Mouse (Mus musculus) neural tube, embryonic 12.5 days (tissue): ENCODE data around the gene Asap2. TPM values are rescaled to one million over a fixed set of nuclear protein-coding genes. Genes with fewer than 3 reads are reported as not detected.

Experiments
- ATAC-seq: fragments of 200-750 bp; cut with Nextera tagmentation; 2 replicates; pipeline ENCODE4 v1.8.0; 2017; ENCODE audit warnings: low read depth, mild to moderate bottlenecking, moderate TSS enrichment, moderate library complexity; ENCODE audit not compliant: low FRiP score
- H3K27ac ChIP-seq: fragments of 300-500 bp; sonication (generic); 2 replicates; pipeline ENCODE4 v1.5.1; 2016
- H3K27me3 ChIP-seq: fragments of 300-500 bp; sonication (generic); replicated peaks from 2 replicates; pipeline ENCODE4 v1.6.1; 2016; ENCODE audit warnings: mild to moderate bottlenecking
- H3K36me3 ChIP-seq: fragments of 300-500 bp; sonication (generic); 2 replicates; pipeline ENCODE4 v1.6.1; 2016; ENCODE audit warnings: mild to moderate bottlenecking
- H3K4me1 ChIP-seq: fragments of 300-500 bp; sonication (generic); 2 replicates; pipeline ENCODE4 v1.6.1; 2016
- H3K4me2 ChIP-seq: fragments of 300-500 bp; sonication (generic); replicated peaks from 2 replicates; pipeline ENCODE4 v1.6.1; 2016; ENCODE audit warnings: mild to moderate bottlenecking
- H3K4me3 ChIP-seq: fragments of 300-500 bp; sonication (generic); 2 replicates; pipeline ENCODE4 v1.5.1; 2016
- H3K9ac ChIP-seq: fragments of 300-500 bp; sonication (generic); 2 replicates; pipeline ENCODE4 v1.6.1; 2016; ENCODE audit warnings: mild to moderate bottlenecking
- H3K9me3 ChIP-seq: fragments of 300-500 bp; sonication (generic); 2 replicates; pipeline ENCODE4 v1.6.1; 2016; ENCODE audit warnings: mild to moderate bottlenecking
- WGBS: fragments of 180-500 bp; shearing (Covaris S2); methylation state at CpG from one replicate; pipeline ENCODE4 v1.1.7; 2016; 5-methylcytosine and 5-hydroxymethylcytosine counted together
- polyA plus RNA-seq: library from polyadenylated mRNA; unstranded; fragments of >200 nt; fragmentation: Nextera tagmentation; extraction: Ambion mirVana; gene quantifications from 2 replicates; pipeline ENCODE4 v1.2.1, GENCODE M21; 2016

Gene Asap2
- polyA plus RNA-seq, 1 experiment from 2014 or later = 16.6 TPM

DNA sequence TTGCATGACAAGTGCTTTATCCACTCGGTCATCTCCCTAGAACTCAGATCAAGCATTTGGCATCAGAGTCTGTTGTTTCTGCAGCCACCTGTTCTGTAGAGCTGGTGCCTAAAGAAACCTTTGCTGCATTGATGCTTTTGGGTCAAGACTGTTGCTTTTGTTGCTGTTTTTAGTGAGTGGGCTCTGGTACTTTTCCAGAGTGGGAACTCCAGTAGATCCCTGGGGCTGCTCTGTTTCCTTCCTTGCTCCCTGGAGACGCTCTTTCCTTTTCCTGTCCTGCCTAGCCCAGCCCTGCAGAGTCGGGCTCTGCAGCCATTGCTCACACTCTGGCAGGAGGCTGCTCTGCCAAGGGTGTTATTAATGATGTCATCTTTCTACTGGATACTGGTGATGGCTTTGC is 129.2 kb downstream of the Asap2 start:
- no peak overlapping the region for H3K27ac ChIP-seq
- H3K9ac ChIP-seq = no peak overlapping the region
- no peaks in the 10 kb centered on the region for H3K36me3 ChIP-seq
- no peak overlapping the region for H3K4me3 ChIP-seq
- H3K9me3 ChIP-seq = no peaks in the 10 kb centered on the region
- H3K27me3 ChIP-seq = no peaks in the 10 kb centered on the region
- H3K4me2 ChIP-seq = no peak overlapping the region
- 75% methylated on average over 3 of the region's 3 CpGs for WGBS
- 0 out of 2 replicates have a peak, but pooled peaks cover 12% of the 10 kb centered on the region for H3K4me1 ChIP-seq
- no peak for ATAC-seq

DNA sequence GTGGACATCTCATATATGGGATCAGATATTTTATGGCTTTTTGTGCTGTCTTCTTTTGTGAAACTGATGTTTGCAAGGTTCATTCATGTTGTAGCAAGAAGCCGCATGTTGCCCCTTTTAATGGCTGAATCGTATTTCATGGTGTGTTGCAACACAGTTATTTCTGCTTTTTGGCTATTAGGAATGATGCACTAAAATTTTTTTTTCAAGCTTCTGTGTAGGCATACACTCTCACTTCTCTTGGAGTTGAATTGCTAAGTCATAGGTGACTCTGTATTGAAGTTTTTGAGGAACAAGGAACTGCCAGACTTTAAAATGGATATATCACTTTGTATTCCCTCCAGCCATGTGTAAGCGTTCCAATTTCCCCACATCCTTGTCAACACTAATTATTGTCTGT is 132.6 kb downstream of the Asap2 start:
- H3K9me3 ChIP-seq = no peaks in the 10 kb centered on the region
- no peaks in the 10 kb centered on the region for H3K36me3 ChIP-seq
- peaks cover 22% of the 10 kb centered on the region for H3K4me1 ChIP-seq
- H3K27me3 ChIP-seq = no peaks in the 10 kb centered on the region
- no peak overlapping the region for H3K27ac ChIP-seq
- WGBS = 82% methylated on average over 3 of the region's 3 CpGs
- no peak overlapping the region for H3K4me3 ChIP-seq
- ATAC-seq = no peak
- no peak overlapping the region for H3K4me2 ChIP-seq
- H3K9ac ChIP-seq = no peak overlapping the region

GRCm38 (mm10) chr12:21123647-21124046 is 133.4 kb downstream of the Asap2 start:
- Histone ChIP-seq H3K4me3 (no peak overlapping the region), H3K27me3 (no peaks in the 10 kb centered on the region), H3K4me1 (peaks cover 28% of the 10 kb centered on the region), H3K9ac (no peak overlapping the region), H3K36me3 (no peaks in the 10 kb centered on the region), H3K27ac (no peak overlapping the region), H3K4me2 (no peak overlapping the region), H3K9me3 (no peaks in the 10 kb centered on the region)
- no peak for ATAC-seq
- whole genome bisulfite sequencing = 88% methylated on average over 5 of the region's 5 CpGs

GRCm38 (mm10) chr12:21125675-21126470 is 135.6 kb downstream of the Asap2 start:
- H3K27ac ChIP-seq = no peak overlapping the region; the same call in 1 of the 2 replicates
- H3K9ac ChIP-seq = 0 out of 2 replicates have a peak overlapping the region, but pooled peaks have one; percentile 0
- peak; percentile 54; the same call in 1 of the 2 replicates for ATAC-seq
- H3K4me3 ChIP-seq = no peak overlapping the region
- H3K36me3 ChIP-seq = no peaks in the 10 kb centered on the region
- H3K27me3 ChIP-seq = no peaks in the 10 kb centered on the region
- H3K9me3 ChIP-seq = no peaks in the 10 kb centered on the region
- H3K4me1 ChIP-seq = peaks cover 27% of the 10 kb centered on the region
- WGBS = 61% methylated on average over 10 of the region's 10 CpGs
- H3K4me2 ChIP-seq = no peak overlapping the region; the same call in 1 of the 2 replicates

DNA sequence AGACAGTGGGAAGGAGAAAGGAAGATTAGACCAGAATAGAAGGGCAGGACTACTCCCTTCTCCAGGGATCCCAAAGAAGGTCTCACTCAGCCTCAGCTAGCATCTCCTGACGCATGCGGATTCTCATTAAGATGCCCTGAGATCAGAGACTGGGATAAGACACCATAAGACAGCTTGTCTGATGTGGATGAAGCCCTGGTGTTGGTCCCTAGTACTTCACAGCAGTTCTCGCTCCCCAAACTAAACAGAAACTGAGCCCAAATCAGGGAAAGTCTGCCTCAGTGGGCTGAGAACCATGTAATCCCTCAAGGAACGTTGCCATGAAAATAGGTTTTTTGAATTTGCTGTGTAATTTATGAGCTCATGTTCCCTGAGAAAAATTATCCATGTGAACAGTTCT is 136.3 kb downstream of the Asap2 start:
- Histone ChIP-seq H3K9me3 (no peaks in the 10 kb centered on the region), H3K27me3 (no peaks in the 10 kb centered on the region), H3K4me2 (no peak overlapping the region), H3K9ac (no peak overlapping the region), H3K4me3 (no peak overlapping the region), H3K27ac (no peak overlapping the region; the same call in 1 of the 2 replicates), H3K36me3 (no peaks in the 10 kb centered on the region), H3K4me1 (peaks cover 32% of the 10 kb centered on the region)
- no peak for ATAC-seq
- 85% methylated on average over 4 of the region's 4 CpGs for WGBS

GRCm38 (mm10) chr12:21128930-21129869 is 138.9 kb downstream of the Asap2 start:
- Histone ChIP-seq H3K9me3 (no peaks in the 10 kb centered on the region), H3K4me3 (no peak overlapping the region), H3K4me1 (peaks cover 53% of the 10 kb centered on the region), H3K27me3 (no peaks in the 10 kb centered on the region), H3K9ac (no peak overlapping the region), H3K4me2 (no peak overlapping the region), H3K27ac (no peak overlapping the region), H3K36me3 (no peaks in the 10 kb centered on the region)
- no peak for ATAC-seq
- 86% methylated on average over 9 of the region's 9 CpGs for WGBS

- WGBS = 89% methylated on average over 10 of the region's 10 CpGs
- Histone ChIP-seq H3K4me2 (no peak overlapping the region), H3K27ac (no peak overlapping the region), H3K4me1 (peaks cover 54% of the 10 kb centered on the region), H3K27me3 (no peaks in the 10 kb centered on the region), H3K36me3 (no peaks in the 10 kb centered on the region), H3K9me3 (no peaks in the 10 kb centered on the region), H3K4me3 (no peak overlapping the region), H3K9ac (no peak overlapping the region)
- ATAC-seq = no peak
Measured at GRCm38 (mm10) chr12:21130274-21130823, 140.1 kb downstream of the Asap2 start.

- Histone ChIP-seq H3K4me2 (no peak overlapping the region), H3K9me3 (no peaks in the 10 kb centered on the region), H3K27me3 (no peaks in the 10 kb centered on the region), H3K4me3 (no peak overlapping the region), H3K36me3 (no peaks in the 10 kb centered on the region), H3K4me1 (peaks cover 50% of the 10 kb centered on the region), H3K9ac (no peak overlapping the region), H3K27ac (no peak overlapping the region)
- ATAC-seq = no peak
- WGBS = 40% methylated on average over 10 of the region's 10 CpGs
Measured at GRCm38 (mm10) chr12:21132537-21132936, 142.3 kb downstream of the Asap2 start.

DNA sequence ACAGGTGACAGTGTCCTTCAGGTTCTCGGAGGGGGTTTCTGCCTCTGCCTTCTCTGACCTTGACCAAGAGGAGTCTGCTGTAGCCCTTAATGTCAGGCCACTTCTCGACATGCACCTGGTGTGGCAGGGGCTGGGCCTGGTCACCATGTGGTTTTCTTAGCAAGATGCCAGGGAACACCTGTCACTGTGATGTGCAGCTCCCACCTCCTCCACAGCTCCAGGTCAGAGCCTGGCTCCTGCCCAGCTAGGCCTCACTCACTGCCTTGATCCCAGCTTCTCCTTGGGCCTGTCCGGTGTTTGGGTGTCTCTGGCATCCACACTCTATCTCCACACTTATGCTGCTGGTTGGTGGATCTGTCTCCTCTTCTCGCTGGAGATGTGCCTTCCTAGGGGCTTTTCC is 142.8 kb downstream of the Asap2 start:
- H3K27ac ChIP-seq = no peak overlapping the region
- no peak for ATAC-seq
- no peaks in the 10 kb centered on the region for H3K9me3 ChIP-seq
- no peak overlapping the region for H3K4me2 ChIP-seq
- 73% methylated on average over 4 of the region's 4 CpGs for WGBS
- H3K9ac ChIP-seq = no peak overlapping the region
- H3K4me1 ChIP-seq = peaks cover 50% of the 10 kb centered on the region
- no peak overlapping the region for H3K4me3 ChIP-seq
- no peaks in the 10 kb centered on the region for H3K36me3 ChIP-seq
- no peaks in the 10 kb centered on the region for H3K27me3 ChIP-seq

DNA sequence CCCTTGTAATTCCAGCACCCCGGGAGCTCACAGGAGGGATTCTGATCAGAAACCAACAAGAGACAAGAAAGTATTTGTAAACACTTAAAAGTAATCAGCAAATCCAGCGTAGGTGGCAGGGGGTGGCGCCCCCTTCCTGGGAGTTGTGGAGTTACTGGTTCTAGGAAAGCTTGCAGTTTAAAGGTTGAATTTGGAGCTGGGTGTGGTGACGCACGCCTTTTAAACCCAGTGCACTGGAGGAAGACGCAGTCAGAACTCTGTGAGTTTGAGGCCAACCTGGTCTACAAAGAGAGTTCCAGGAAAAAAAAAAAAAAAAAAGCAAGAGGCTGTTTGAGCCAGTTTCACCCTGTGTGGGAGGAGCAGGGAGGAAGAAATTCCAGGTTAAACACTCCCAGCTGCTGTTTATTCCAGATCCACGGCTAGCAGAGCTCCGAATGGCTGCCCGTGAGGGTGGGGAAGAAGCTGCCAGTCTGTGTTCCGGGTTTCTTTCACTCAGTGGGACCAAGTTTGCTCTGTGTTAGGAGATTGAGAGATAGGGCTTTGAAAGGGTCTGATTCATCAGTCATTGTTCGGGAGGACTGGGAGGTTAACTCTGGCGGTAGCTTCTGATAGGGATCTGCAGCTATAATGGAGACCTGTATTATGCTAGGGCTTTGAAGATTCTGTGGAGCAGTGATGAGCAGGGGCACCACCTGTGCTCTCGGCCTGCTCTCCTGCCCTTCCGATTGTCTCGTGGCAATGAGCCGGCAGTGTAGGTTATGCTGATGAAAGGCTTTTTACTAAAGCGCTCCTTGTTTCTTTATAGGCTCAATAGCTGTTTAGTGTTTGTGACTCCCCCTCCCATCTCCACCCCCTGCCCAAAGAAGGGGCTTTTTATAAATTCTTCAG is 144.0 kb downstream of the Asap2 start:
- no peak overlapping the region for H3K27ac ChIP-seq
- WGBS = 46% methylated on average over 17 of the region's 17 CpGs
- no peaks in the 10 kb centered on the region for H3K27me3 ChIP-seq
- H3K4me2 ChIP-seq = no peak overlapping the region
- H3K9ac ChIP-seq = no peak overlapping the region
- peaks cover 48% of the 10 kb centered on the region for H3K4me1 ChIP-seq
- no peaks in the 10 kb centered on the region for H3K36me3 ChIP-seq
- H3K9me3 ChIP-seq = no peaks in the 10 kb centered on the region
- no peak overlapping the region for H3K4me3 ChIP-seq
- no peak for ATAC-seq

DNA sequence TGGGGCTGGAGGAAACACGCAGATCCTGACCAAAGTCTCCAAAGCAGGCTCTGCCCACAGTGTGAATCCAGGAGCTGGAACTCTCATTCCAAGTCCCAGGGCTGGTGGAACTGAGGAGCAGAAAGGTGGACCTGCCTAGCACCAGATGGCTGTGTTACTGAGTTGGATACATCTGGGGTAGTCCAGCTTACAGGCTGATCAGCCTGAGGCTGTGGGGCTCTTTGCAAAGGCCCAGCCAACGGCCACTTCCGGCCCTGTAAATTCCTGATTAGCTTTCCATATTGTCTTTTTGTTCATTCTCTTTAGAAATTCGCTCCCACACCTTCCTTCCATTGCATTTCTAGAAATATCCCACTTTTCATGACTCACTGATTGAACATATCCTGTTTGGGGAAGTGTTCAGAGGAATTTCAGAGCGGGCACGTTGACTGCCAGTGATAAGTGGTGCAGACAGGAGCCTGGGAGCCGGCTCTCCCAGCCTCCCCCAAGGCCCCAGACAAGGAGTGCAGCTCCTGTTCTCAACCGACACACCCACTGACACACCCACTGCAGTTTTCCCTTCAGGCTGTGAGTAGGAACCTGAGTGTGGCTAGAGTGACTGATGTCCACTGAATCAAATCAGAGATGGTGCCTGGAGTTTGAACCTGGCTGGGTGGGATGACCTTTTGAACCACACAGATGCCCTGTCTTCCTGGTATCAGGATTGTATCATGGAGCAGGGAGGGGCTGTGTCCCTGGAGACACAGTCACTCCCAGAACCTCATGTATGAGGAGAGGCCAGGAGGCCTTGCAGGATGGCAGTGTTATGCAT is 145.6 kb downstream of the Asap2 start:
- H3K4me1 ChIP-seq = peaks cover 63% of the 10 kb centered on the region
- H3K27me3 ChIP-seq = no peaks in the 10 kb centered on the region
- H3K36me3 ChIP-seq = no peaks in the 10 kb centered on the region
- H3K9me3 ChIP-seq = no peaks in the 10 kb centered on the region
- H3K9ac ChIP-seq = no peak overlapping the region
- no peak for ATAC-seq
- no peak overlapping the region for H3K4me3 ChIP-seq
- H3K27ac ChIP-seq = no peak overlapping the region
- 66% methylated on average over 8 of the region's 8 CpGs for WGBS
- no peak overlapping the region for H3K4me2 ChIP-seq
